Mouse (Mus musculus) testis, adult 2 months (tissue): ENCODE data around the gene Col6a6.

Experiments used
- CTCF ChIP-seq: fragments of 200-500 bp; IDR thresholded peaks from 2 replicates; pipeline ENCODE4 v1.5.1; 2012; ENCODE audit warnings: low read depth, mild to moderate bottlenecking, inconsistent platforms, low read length, moderate library complexity; ENCODE audit not compliant: control insufficient read depth, insufficient read depth, insufficient replicate concordance
- POLR2A ChIP-seq: fragments of 200-500 bp; IDR thresholded peaks from 2 replicates; pipeline ENCODE4 v1.6.1; 2012; ENCODE audit warnings: low read depth, mild to moderate bottlenecking, inconsistent platforms, low read length, moderate library complexity; ENCODE audit not compliant: control insufficient read depth

- no peak for TF ChIP-seq POLR2A
- no peak for TF ChIP-seq CTCF
Measured at GRCm38 (mm10) chr9:105827791-105828385, at the start of gene Col6a6.
